Mouse (Mus musculus) forebrain, embryonic 12.5 days (tissue): Measurements from ENCODE around the gene Slx1b. TPM values are rescaled to one million over a fixed set of nuclear protein-coding genes. Genes with fewer than 3 reads are reported as not detected.
"Not testable (repeated sequence)": the region's sequence is repeated elsewhere in the genome, so short reads cannot be mapped to it uniquely, and the experiment has no call there.

Source experiments
- ATAC-seq: fragments of 200-750 bp; cut with Nextera tagmentation; 2 replicates; pipeline ENCODE4 v1.8.0; 2017; ENCODE audit warnings: moderate TSS enrichment; ENCODE audit not compliant: low FRiP score
- H3K27ac ChIP-seq: fragments of 300-500 bp; sonication (generic); 2 replicates; pipeline ENCODE4 v1.5.1; 2016; ENCODE audit warnings: mild to moderate bottlenecking
- H3K27me3 ChIP-seq: fragments of 300-500 bp; sonication (generic); 2 replicates; pipeline ENCODE4 v1.6.1; 2016; ENCODE audit warnings: mild to moderate bottlenecking
- H3K36me3 ChIP-seq: fragments of 300-500 bp; sonication (generic); replicated peaks from 2 replicates; pipeline ENCODE4 v1.6.1; 2016; ENCODE audit warnings: mild to moderate bottlenecking
- H3K4me1 ChIP-seq: fragments of 300-500 bp; sonication (generic); 2 replicates; pipeline ENCODE4 v1.6.1; 2016
- H3K4me2 ChIP-seq: fragments of 300-500 bp; sonication (generic); 2 replicates; pipeline ENCODE4 v1.6.1; 2016; ENCODE audit warnings: mild to moderate bottlenecking, moderate library complexity
- H3K4me3 ChIP-seq: fragments of 300-500 bp; sonication (generic); replicated peaks from 2 replicates; pipeline ENCODE4 v1.5.1; 2016; ENCODE audit warnings: mild to moderate bottlenecking
- H3K9ac ChIP-seq: fragments of 300-500 bp; sonication (generic); 2 replicates; pipeline ENCODE4 v1.6.1; 2016; ENCODE audit warnings: mild to moderate bottlenecking
- H3K9me3 ChIP-seq: fragments of 300-500 bp; sonication (generic); 2 replicates; pipeline ENCODE4 v1.6.1; 2016
- WGBS: fragments of 180-500 bp; shearing (Covaris S2); methylation state at CpG from one replicate; pipeline ENCODE4 v1.1.7; 2016; 5-methylcytosine and 5-hydroxymethylcytosine counted together
- polyA plus RNA-seq: library from polyadenylated mRNA; unstranded; fragments of >200 nt; fragmentation: Nextera tagmentation; extraction: Ambion mirVana; gene quantifications from 2 replicates; pipeline ENCODE4 v1.2.1, GENCODE M21; 2016

Gene Slx1b
- polyA plus RNA-seq, 1 experiment from 2014 or later: 14.9 TPM

GRCm38 (mm10) chr7:126643244-126643617 lies 52.4 kb downstream of the Slx1b start:
- WGBS: 76% methylated on average over 3 of the region's 3 CpGs
- not testable (repeated sequence) for H3K4me1 ChIP-seq, H3K36me3 ChIP-seq, H3K27ac ChIP-seq, ATAC-seq, H3K4me3 ChIP-seq, H3K4me2 ChIP-seq, H3K9ac ChIP-seq, H3K27me3 ChIP-seq, H3K9me3 ChIP-seq

- Histone ChIP-seq H3K36me3 (no peaks in the 10 kb centered on the region), H3K27ac (no peak overlapping the region), H3K4me1 (no peaks in the 10 kb centered on the region), H3K4me2 (no peak overlapping the region), H3K4me3 (no peak overlapping the region), H3K9me3 (no peaks in the 10 kb centered on the region), H3K9ac (no peak overlapping the region), H3K27me3 (no peaks in the 10 kb centered on the region)
- 81% methylated on average over 5 of the region's 5 CpGs for WGBS
- ATAC-seq: no peak
These were observed 52.9 kb downstream of the Slx1b start for GRCm38 (mm10) chr7:126642545-126643243.

Other genes with a start within 250 kb of the Slx1b start
- gene Atp2a1, start 232.7 kb downstream of the Slx1b start, polyA plus RNA-seq: 0.23 and 0.43 TPM in 2 replicates
- gene Sh2b1, start 220.4 kb downstream of the Slx1b start, polyA plus RNA-seq: 57.7 and 60.2 TPM in 2 replicates
- 113 and 119 TPM in 2 replicates for gene Tufm, start 208.4 kb downstream of the Slx1b start, polyA plus RNA-seq
- 76.6 and 92.6 TPM in 2 replicates for gene Atxn2l, start 192.3 kb downstream of the Slx1b start, polyA plus RNA-seq
- gene Eif3c, start 129.4 kb downstream of the Slx1b start, polyA plus RNA-seq: 213 and 225 TPM in 2 replicates
- 0.31 and 0.52 TPM in 2 replicates for gene Apobr, start 110.8 kb downstream of the Slx1b start, polyA plus RNA-seq
- 27.5 and 32.7 TPM in 2 replicates for gene Cln3, start 110.0 kb downstream of the Slx1b start, polyA plus RNA-seq
- not detected in 2 replicates for gene Il27, start 100.8 kb downstream of the Slx1b start, polyA plus RNA-seq
- gene Nupr1, start 64.9 kb downstream of the Slx1b start, polyA plus RNA-seq: 3.1 and 3.8 TPM in 2 replicates
- gene Sgf29, start 46.5 kb downstream of the Slx1b start, polyA plus RNA-seq: 39.4 and 51.2 TPM in 2 replicates
- gene Sult1a1, start 19.4 kb downstream of the Slx1b start, polyA plus RNA-seq: 0.42 and 0.54 TPM in 2 replicates
- gene Bola2, start 383 bp downstream of the Slx1b start, polyA plus RNA-seq: 146 and 157 TPM in 2 replicates
- 49.1 and 51.0 TPM in 2 replicates for gene Coro1a, start 12.0 kb upstream of the Slx1b start, polyA plus RNA-seq
- 51.5 and 56.8 TPM in 2 replicates for gene Mapk3, start 63.8 kb upstream of the Slx1b start, polyA plus RNA-seq
- 1.4 and 1.5 TPM in 2 replicates for gene Gdpd3, start 70.5 kb upstream of the Slx1b start, polyA plus RNA-seq
- gene Ypel3, start 81.2 kb upstream of the Slx1b start, polyA plus RNA-seq: 91.8 and 92.7 TPM in 2 replicates
- 0.33 and 0.56 TPM in 2 replicates for gene Tbx6, start 85.7 kb upstream of the Slx1b start, polyA plus RNA-seq
- gene Ppp4c, start 96.7 kb upstream of the Slx1b start, polyA plus RNA-seq: 310 and 320 TPM in 2 replicates
- 16.2 and 17.6 TPM in 2 replicates for gene Fam57b, start 101.9 kb upstream of the Slx1b start, polyA plus RNA-seq
- gene 4930451I11Rik, start 135.9 kb upstream of the Slx1b start, polyA plus RNA-seq: not detected in 2 replicates
- 5.5 and 6.6 TPM in 2 replicates for gene Doc2a, start 151.6 kb upstream of the Slx1b start, polyA plus RNA-seq
- 53.3 TPM in 2 replicates for gene Hirip3, start 166.2 kb upstream of the Slx1b start, polyA plus RNA-seq
- gene Ino80e, start 166.6 kb upstream of the Slx1b start, polyA plus RNA-seq: 96.5 and 108 TPM in 2 replicates
- 60.9 and 65.4 TPM in 2 replicates for gene Taok2, start 188.9 kb upstream of the Slx1b start, polyA plus RNA-seq
- gene Tmem219, start 227.1 kb upstream of the Slx1b start, polyA plus RNA-seq: 23.0 and 25.3 TPM in 2 replicates
- 45.3 and 46.4 TPM in 2 replicates for gene Kctd13, start 233.1 kb upstream of the Slx1b start, polyA plus RNA-seq